Mouse (Mus musculus): Measurements from ENCODE around the gene Trpt1. TPM values are rescaled to one million over a fixed set of nuclear protein-coding genes. Genes with fewer than 3 reads are reported as not detected.

Gene Trpt1
- polyA plus RNA-seq, 1 experiment from 2014 or later = 9.0 TPM

DNA sequence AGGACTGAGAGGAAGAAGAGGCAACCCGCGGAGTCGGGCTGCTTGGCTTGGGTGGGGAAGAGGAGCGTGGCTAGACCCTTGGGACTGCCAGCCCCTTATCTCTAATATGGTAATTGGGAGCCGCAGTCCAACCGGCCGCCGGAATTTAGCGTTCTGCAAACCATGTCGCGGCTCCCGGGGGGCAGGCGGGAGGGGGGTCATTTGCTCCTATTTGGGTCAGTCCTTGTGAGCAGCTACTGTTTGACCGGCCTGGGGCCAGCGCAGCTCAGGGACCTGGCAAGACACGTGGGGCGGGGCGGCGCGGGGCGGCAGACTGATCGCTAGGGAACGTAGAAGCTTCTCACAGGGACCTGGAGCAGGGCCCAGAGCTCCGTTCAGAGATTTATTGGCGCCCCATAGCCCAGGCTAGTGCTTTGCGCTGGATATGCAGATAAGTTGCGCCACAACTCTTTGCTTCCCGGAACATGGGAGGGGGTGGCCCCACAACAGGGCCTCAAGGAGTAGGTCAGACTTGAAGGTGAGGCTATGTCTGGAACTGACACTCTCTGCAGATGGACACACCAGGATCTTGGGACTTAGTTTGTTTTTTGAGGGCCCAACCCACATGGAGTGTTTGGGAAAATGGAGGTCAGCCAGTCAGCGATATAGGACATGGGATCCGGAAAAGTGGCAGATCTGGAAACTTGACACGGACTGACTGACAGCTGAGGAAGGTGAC, 43.8 kb upstream of the Trpt1 start:
- Histone ChIP-seq H3K9me3 (ENCODE audit: low read depth, low read length) (no peaks in the 10 kb centered on the region), H3K27ac (ENCODE audit: low read depth) (peak overlapping the region; percentile 99), H3K27me3 (ENCODE audit: insufficient read depth, low read length) (no peaks in the 10 kb centered on the region), H3K4me2 (peak overlapping the region; percentile 95), H3K4me1 (ENCODE audit: insufficient read depth) (peaks cover 17% of the 10 kb centered on the region), H3K36me3 (ENCODE audit: insufficient read depth) (peaks cover 40% of the 10 kb centered on the region), H3K9ac (peak overlapping the region; percentile 73), H3K4me3 (ENCODE audit: low read depth, low read length) (peak overlapping the region; percentile 55)
- peak; percentile 65 for ATAC-seq (ENCODE audit: insufficient read depth)
- TF ChIP-seq CTCF (IDR thresholded peaks at IDR 0.05; ENCODE audit: low read depth) = no peak
- 2% methylated on average over 31 of the region's 31 CpGs for WGBS
- DNase-seq = peak; percentile 86

DNA sequence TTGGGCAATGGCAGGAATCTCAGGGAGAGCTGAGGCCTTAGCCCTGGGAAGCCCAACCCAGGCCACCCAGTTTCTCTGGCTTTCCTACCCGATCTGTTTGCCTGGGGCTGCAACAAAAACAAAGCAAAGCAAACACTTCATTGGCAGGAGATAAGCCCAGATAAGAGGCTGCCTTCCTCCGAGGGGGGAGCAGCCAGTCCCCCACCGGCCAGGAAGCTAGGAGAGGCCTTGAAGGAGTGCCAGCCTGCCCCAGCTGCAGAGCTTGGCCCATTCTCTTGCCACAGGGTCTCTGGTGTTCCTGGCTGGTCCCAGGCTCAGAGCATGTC, 43.3 kb upstream of the Trpt1 start:
- DNase-seq = peak; percentile 58
- H3K27ac ChIP-seq (ENCODE audit: low read depth) = peak overlapping the region; percentile 99
- no peaks in the 10 kb centered on the region for H3K27me3 ChIP-seq (ENCODE audit: insufficient read depth, low read length)
- peaks cover 45% of the 10 kb centered on the region for H3K36me3 ChIP-seq (ENCODE audit: insufficient read depth)
- peak overlapping the region; percentile 95 for H3K4me2 ChIP-seq
- 5% methylated on average over 3 of the region's 3 CpGs for WGBS
- peak overlapping the region; percentile 55 for H3K4me3 ChIP-seq (ENCODE audit: low read depth, low read length)
- H3K9me3 ChIP-seq (ENCODE audit: low read depth, low read length) = no peaks in the 10 kb centered on the region
- H3K9ac ChIP-seq = peak overlapping the region; percentile 73
- peak; percentile 9; the same call in 1 of the 2 replicates for ATAC-seq (ENCODE audit: insufficient read depth)
- TF ChIP-seq CTCF (IDR thresholded peaks at IDR 0.05; ENCODE audit: low read depth) = no peak
- H3K4me1 ChIP-seq (ENCODE audit: insufficient read depth) = peaks cover 17% of the 10 kb centered on the region

DNA sequence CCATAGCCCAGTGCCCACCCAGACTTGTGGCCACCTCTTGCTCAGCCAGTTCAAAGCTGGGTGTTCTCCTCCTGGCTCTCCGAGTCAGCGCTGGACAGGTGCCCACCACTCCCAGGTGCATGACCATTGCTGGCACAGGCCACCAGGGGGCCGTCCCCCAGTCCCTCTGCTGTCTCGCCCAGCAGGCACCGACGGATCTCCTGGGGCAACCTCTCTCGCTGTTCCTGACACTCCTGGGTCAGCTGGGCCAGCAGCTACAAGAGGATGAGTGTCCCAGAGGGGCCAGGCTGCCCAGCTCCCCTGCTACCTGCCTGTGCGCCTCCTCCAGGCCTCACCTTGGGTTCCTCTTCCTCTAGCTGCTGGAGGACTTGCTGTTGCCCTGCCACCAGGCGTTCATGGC, 41.9 kb upstream of the Trpt1 start:
- DNase-seq = peak; percentile 41
- 45% methylated on average over 9 of the region's 9 CpGs for WGBS
- no peak for ATAC-seq (ENCODE audit: insufficient read depth)
- Histone ChIP-seq H3K27me3 (ENCODE audit: insufficient read depth, low read length) (no peaks in the 10 kb centered on the region), H3K9ac (no peak overlapping the region), H3K27ac (ENCODE audit: low read depth) (no peak overlapping the region), H3K36me3 (ENCODE audit: insufficient read depth) (peaks cover 57% of the 10 kb centered on the region), H3K4me1 (ENCODE audit: insufficient read depth) (peaks cover 17% of the 10 kb centered on the region), H3K4me2 (no peak overlapping the region), H3K9me3 (ENCODE audit: low read depth, low read length) (no peaks in the 10 kb centered on the region), H3K4me3 (ENCODE audit: low read depth, low read length) (no peak overlapping the region)
- TF ChIP-seq CTCF (IDR thresholded peaks at IDR 0.05; ENCODE audit: low read depth) = peak; percentile 71

DNA sequence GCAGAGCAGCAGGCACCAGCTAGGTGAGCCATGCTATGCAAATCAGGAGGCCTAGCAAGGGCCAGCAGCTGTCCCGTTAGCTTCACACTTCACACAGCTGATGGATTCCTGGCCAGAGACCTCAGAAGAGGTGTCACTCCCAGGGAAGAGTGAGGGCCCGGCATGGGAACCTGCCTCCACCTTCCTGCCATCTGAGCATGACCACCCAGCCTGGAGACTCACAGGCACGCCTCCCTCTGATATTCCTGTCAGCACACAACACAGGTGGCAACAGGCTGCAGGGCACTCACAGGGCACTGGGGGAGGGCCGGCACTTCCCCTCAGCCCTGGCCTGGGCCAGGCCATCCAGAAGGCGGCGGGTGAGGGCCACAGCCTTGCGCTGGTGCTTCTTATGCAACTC, 40.5 kb upstream of the Trpt1 start:
- WGBS = 68% methylated on average over 7 of the region's 7 CpGs
- no peak for TF ChIP-seq CTCF (IDR thresholded peaks at IDR 0.05; ENCODE audit: low read depth)
- Histone ChIP-seq H3K27me3 (ENCODE audit: insufficient read depth, low read length) (no peaks in the 10 kb centered on the region), H3K9ac (no peak overlapping the region), H3K27ac (ENCODE audit: low read depth) (no peak overlapping the region), H3K4me3 (ENCODE audit: low read depth, low read length) (no peak overlapping the region), H3K9me3 (ENCODE audit: low read depth, low read length) (no peaks in the 10 kb centered on the region), H3K4me2 (no peak overlapping the region), H3K36me3 (ENCODE audit: insufficient read depth) (peaks cover 67% of the 10 kb centered on the region), H3K4me1 (ENCODE audit: insufficient read depth) (peaks cover 11% of the 10 kb centered on the region)
- no peak for DNase-seq
- no peak for ATAC-seq (ENCODE audit: insufficient read depth)

DNA sequence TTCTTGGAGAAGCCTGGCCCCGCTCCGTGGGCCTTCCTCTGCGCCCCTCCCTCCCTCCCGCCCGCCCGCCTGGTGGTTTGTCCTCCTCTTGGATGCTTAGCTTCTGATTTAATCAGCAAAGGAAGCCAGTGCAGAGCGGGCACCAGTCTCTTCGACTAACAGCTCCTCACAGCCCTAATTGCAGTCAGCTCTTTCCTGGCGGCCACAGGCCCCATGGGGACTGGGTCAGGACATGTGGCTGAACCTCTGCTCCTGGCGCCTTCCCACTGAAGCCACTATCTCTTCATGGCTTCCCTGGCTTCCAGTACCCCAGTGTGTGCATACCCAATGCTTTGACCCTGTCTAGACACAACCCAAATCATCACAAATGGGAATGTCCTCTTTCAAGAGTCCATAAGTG, 39.5 kb upstream of the Trpt1 start:
- H3K36me3 ChIP-seq (ENCODE audit: insufficient read depth) = peaks cover 73% of the 10 kb centered on the region
- no peaks in the 10 kb centered on the region for H3K27me3 ChIP-seq (ENCODE audit: insufficient read depth, low read length)
- H3K4me3 ChIP-seq (ENCODE audit: low read depth, low read length) = no peak overlapping the region
- no peak for TF ChIP-seq CTCF (IDR thresholded peaks at IDR 0.05; ENCODE audit: low read depth)
- no peak overlapping the region for H3K27ac ChIP-seq (ENCODE audit: low read depth)
- DNase-seq (no peak), ATAC-seq (ENCODE audit: insufficient read depth) (no peak)
- H3K4me1 ChIP-seq (ENCODE audit: insufficient read depth) = peaks cover 11% of the 10 kb centered on the region
- 85% methylated on average over 10 of the region's 10 CpGs for whole genome bisulfite sequencing
- no peaks in the 10 kb centered on the region for H3K9me3 ChIP-seq (ENCODE audit: low read depth, low read length)
- no peak overlapping the region for H3K4me2 ChIP-seq
- no peak overlapping the region for H3K9ac ChIP-seq

DNA sequence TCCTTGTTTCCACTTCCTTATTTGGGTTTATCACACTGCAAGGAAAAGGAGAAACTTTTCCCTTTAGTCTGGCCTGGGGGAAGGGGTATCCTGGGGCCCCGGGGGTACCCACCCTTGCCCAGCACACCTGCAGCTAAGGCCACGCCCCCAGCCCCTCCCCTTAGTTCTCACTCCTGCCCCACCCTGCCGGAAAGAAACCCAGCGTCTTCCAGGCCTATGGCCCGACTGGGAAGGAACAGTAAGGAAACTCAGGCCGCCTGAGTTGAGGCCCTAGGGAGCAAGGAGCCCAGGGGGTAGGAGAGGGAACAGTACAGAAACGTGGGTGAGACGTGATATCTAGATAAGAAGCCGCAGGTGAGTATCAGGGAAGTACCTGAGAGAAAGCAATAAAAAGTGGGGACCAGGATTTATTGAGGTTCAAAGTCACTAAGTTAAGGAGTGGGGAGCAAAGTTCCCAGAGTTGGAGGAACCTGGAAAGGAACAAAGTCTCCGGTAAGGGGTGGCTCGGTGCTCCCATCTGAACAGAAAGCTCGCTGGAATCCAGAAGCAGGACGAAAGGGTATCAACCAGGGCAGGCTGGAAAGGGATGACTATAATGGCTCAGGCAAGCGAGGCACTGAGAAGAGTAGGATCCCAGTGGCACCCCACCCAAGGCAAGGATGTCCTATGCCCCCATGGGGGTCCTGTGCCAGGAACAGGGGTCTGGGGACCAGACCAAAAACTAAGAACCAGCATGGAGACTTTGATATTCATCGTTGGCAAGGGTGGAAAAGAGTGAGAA, 27.2 kb upstream of the Trpt1 start:
- peak overlapping the region; percentile 70 for H3K4me3 ChIP-seq (ENCODE audit: low read depth, low read length)
- 5% methylated on average over 15 of the region's 15 CpGs for WGBS
- DNase-seq (peak; percentile 45), ATAC-seq (ENCODE audit: insufficient read depth) (no peak)
- peak overlapping the region; percentile 89 for H3K4me2 ChIP-seq
- TF ChIP-seq CTCF (IDR thresholded peaks at IDR 0.05; ENCODE audit: low read depth) = no peak
- H3K9ac ChIP-seq = peak overlapping the region; percentile 71
- peaks cover 13% of the 10 kb centered on the region for H3K4me1 ChIP-seq (ENCODE audit: insufficient read depth)
- no peaks in the 10 kb centered on the region for H3K27me3 ChIP-seq (ENCODE audit: insufficient read depth, low read length)
- no peaks in the 10 kb centered on the region for H3K9me3 ChIP-seq (ENCODE audit: low read depth, low read length)
- H3K36me3 ChIP-seq (ENCODE audit: insufficient read depth) = peaks cover 31% of the 10 kb centered on the region
- H3K27ac ChIP-seq (ENCODE audit: low read depth) = peak overlapping the region; percentile 42; the same call in 1 of the 2 replicates

DNA sequence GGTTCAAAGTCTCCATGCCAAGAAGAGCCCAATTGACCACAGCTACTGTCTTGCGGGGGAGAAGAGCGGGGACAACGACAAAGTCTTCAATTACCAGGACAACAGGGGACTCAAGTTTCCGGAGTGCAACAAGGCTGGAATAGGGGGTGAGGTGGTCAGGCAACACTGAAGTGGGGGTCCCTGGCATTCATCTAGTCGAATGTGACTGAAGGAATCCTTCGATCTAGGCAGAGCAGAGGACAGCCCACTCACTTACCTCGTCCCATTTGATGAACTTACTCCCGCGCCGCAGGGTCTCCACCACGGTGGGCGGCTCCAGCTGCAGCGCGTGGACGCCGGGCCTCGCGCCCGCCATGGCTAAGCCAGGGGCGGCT, 26.7 kb upstream of the Trpt1 start:
- peak overlapping the region; percentile 89 for H3K4me2 ChIP-seq
- H3K36me3 ChIP-seq (ENCODE audit: insufficient read depth) = peaks cover 25% of the 10 kb centered on the region
- DNase-seq = no peak
- no peak; the same call in 1 of the 2 replicates for ATAC-seq (ENCODE audit: insufficient read depth)
- peak overlapping the region; percentile 70 for H3K4me3 ChIP-seq (ENCODE audit: low read depth, low read length)
- peak overlapping the region; percentile 42; the same call in 1 of the 2 replicates for H3K27ac ChIP-seq (ENCODE audit: low read depth)
- H3K9me3 ChIP-seq (ENCODE audit: low read depth, low read length) = no peaks in the 10 kb centered on the region
- no peaks in the 10 kb centered on the region for H3K27me3 ChIP-seq (ENCODE audit: insufficient read depth, low read length)
- TF ChIP-seq CTCF (IDR thresholded peaks at IDR 0.05; ENCODE audit: low read depth) = no peak
- under 1% methylated on average over 20 of the region's 20 CpGs for WGBS
- peaks cover 13% of the 10 kb centered on the region for H3K4me1 ChIP-seq (ENCODE audit: insufficient read depth)
- H3K9ac ChIP-seq = peak overlapping the region; percentile 71
